8 mouse cellular contexts compared by ENCODE assay signal in the genomic region with DNA sequence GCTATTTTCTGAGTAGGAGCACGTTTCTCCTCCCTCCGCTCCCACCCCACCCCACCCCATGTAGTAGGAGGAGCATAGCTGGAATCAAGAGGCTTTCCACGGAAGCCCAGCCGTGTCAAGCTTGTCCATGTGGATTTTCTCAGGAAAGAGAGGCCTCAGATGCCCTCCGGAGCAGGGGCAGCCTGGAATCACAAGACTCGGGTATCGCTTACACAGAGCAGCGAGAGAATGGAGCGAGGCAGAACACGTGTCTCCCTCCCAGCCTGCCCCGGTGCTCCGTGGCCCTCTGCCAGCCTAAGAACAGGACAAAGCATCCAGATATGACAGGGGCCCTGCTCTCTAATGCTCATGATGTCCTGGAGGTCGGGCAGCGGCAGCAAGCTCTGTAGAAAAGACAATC. TPM values are rescaled to one million over a fixed set of nuclear protein-coding genes. Genes with fewer than 3 reads are reported as not detected.
DNase-seq lines count a peak whose midpoint lies in the region; ATAC-seq and TF ChIP-seq lines count a peak whose summit lies in the region.

No protein-coding gene starts in this region.

- H3K4me1 ChIP-seq in forebrain, embryonic 16.5 days (replicated peaks; ENCODE audit: control insufficient read depth, insufficient read depth, low read length): peaks cover 6% of the 10 kb centered on the region
- H3K4me1 ChIP-seq in liver, embryonic 16.5 days (ENCODE audit: control insufficient read depth, low read depth, low read length): peaks cover under 1% of the 10 kb centered on the region
- peaks cover 5% of the 10 kb centered on the region for H3K4me1 ChIP-seq in olfactory bulb, adult 2 months (ENCODE audit: control insufficient read depth, insufficient read depth, low read length)

- H3K27me3 ChIP-seq in forebrain, embryonic 16.5 days (replicated peaks; ENCODE audit: control insufficient read depth, insufficient read depth, low read length): no peaks in the 10 kb centered on the region; the same call in 1 of the 2 replicates
- H3K27me3 ChIP-seq in liver, embryonic 16.5 days (ENCODE audit: control insufficient read depth, insufficient read depth, low read depth, low read length): no peaks in the 10 kb centered on the region

- ATAC-seq in forebrain, embryonic 16.5 days: peak; percentile 91
- ATAC-seq in liver, embryonic 16.5 days (ENCODE audit: low read depth): peak; percentile 68
- no peak for ATAC-seq in erythroid progenitor cell, adult 5-6 weeks (replicated peaks; ENCODE audit: low FRiP score, poor library complexity, severe bottlenecking)

- TF ChIP-seq POLR2A in olfactory bulb, adult 2 months (IDR thresholded peaks at IDR 0.05; ENCODE audit: insufficient read depth, low read depth, low read length): 0 out of 2 replicates have a peak, but pooled peaks have one; percentile 17

- DNase-seq in Muller cell, postnatal 12 days (ENCODE audit: inconsistent ontology term): peak; percentile 82
- DNase-seq in cerebellum, adult 18-20 months: peak; percentile 77
- DNase-seq in heart, postnatal 25 days (ENCODE audit: low spot score): peak; percentile 69
- peak; percentile 52 to 67 for DNase-seq in layer of hippocampus, adult 18-20 months (ENCODE audit: low spot score in 2 of 2)

- H3K4me2 ChIP-seq in forebrain, embryonic 16.5 days (ENCODE audit: low read length): peak overlapping the region; percentile 81
- H3K4me2 ChIP-seq in liver, embryonic 16.5 days (ENCODE audit: low read depth, low read length): peak overlapping the region; percentile 68

- TF ChIP-seq CTCF in olfactory bulb, adult 2 months (IDR thresholded peaks at IDR 0.05; ENCODE audit: insufficient read depth, low read depth, low read length): no peak

- peak overlapping the region; percentile 52 for H3K4me3 ChIP-seq in forebrain, embryonic 16.5 days (replicated peaks; ENCODE audit: low read length)
- H3K4me3 ChIP-seq in liver, embryonic 16.5 days (ENCODE audit: low read depth, low read length): peak overlapping the region; percentile 49
- H3K4me3 ChIP-seq in olfactory bulb, adult 2 months (ENCODE audit: insufficient read depth, low read depth, low read length): peak overlapping the region; percentile 59

- H3K27ac ChIP-seq in forebrain, embryonic 16.5 days (ENCODE audit: low read length): peak overlapping the region; percentile 65
- H3K27ac ChIP-seq in liver, embryonic 16.5 days (ENCODE audit: low read length): no peak overlapping the region
- 0 out of 2 replicates have a peak overlapping the region, but pooled peaks have one; percentile 17 for H3K27ac ChIP-seq in olfactory bulb, adult 2 months (ENCODE audit: insufficient read depth, low read depth, low read length)

- H3K9ac ChIP-seq in forebrain, embryonic 16.5 days (replicated peaks; ENCODE audit: low read depth, low read length): peak overlapping the region; percentile 75
- peak overlapping the region; percentile 41; the same call in 1 of the 2 replicates for H3K9ac ChIP-seq in liver, embryonic 16.5 days (ENCODE audit: low read depth, low read length)

- 1% methylated on average over 14 of the region's 14 CpGs for WGBS in forebrain, embryonic 16.5 days
- WGBS in liver, embryonic 16.5 days (ENCODE audit: insufficient replicate concordance): 8% methylated on average over 14 of the region's 14 CpGs
- WGBS in olfactory bulb, adult 2 months: under 1% methylated on average over 14 of the region's 14 CpGs

- intact Hi-C loops in heart, postnatal 25 days (cut with DNase I): no loop called here

- no peaks in the 10 kb centered on the region for H3K9me3 ChIP-seq in forebrain, embryonic 16.5 days (ENCODE audit: control insufficient read depth, low read length)
- H3K9me3 ChIP-seq in liver, embryonic 16.5 days (replicated peaks; ENCODE audit: control insufficient read depth, low read length): no peaks in the 10 kb centered on the region

- H3K36me3 ChIP-seq in forebrain, embryonic 16.5 days (ENCODE audit: control insufficient read depth, insufficient read depth): no peaks in the 10 kb centered on the region
- H3K36me3 ChIP-seq in liver, embryonic 16.5 days (ENCODE audit: control insufficient read depth, insufficient read depth): no peaks in the 10 kb centered on the region

RNA-seq across cellular contexts. Expression of a gene that starts 5.8 kb away (rescaled TPM):
- 679 and 710 TPM in 2 replicates for polyA plus RNA-seq in forebrain, embryonic 16.5 days (2015; fragmentation: Nextera tagmentation; extraction: Ambion mirVana)
- 1,000 to 10,000 TPM; 5,468 to 5,495 TPM for total RNA-seq in heart, postnatal 25 days (2021)
- total RNA-seq in layer of hippocampus, adult 18-20 months (2021): 100 to 1,000 TPM; 542 to 549 TPM
- 87.9 and 92.4 TPM in 2 replicates for polyA plus RNA-seq in liver, embryonic 16.5 days (2015; fragmentation: Nextera tagmentation; extraction: Ambion mirVana)
- 159 and 241 TPM in 2 replicates for polyA plus RNA-seq in olfactory bulb, adult 2 months (2012; ENCODE audit: insufficient read depth, insufficient read length, low replicate concordance, missing spikeins)
- total RNA-seq in erythroid progenitor cell, adult 5-6 weeks (2015; ENCODE audit: low replicate concordance): 8.0 and 13.3 TPM in 2 replicates
- total RNA-seq in erythroid progenitor cell, adult 5-6 weeks (2017; ENCODE audit: low replicate concordance): 8.7 and 15.9 TPM in 2 replicates

Comparison
In these comparisons a context has a peak if more than half of its experiments do, and no peak if none do; other contexts are left out.
1. RNA of a gene that starts 5.8 kb away (total RNA-seq): 5,468 to 5,495 TPM in heart, postnatal 25 days and 542 to 549 TPM in layer of hippocampus, adult 18-20 months; 8.0 to 15.9 TPM in erythroid progenitor cell, adult 5-6 weeks; every median in the first group is over 10 times any median in the second.
2. Peak in every context shown above with its lines, with median percentiles within 50 percentile points of each other: DNase-seq and H3K4me3 ChIP-seq.